Mouse (Mus musculus): ENCODE measurements around the gene Card14.
"Not testable (repeated sequence)": the region's sequence is repeated elsewhere in the genome, so short reads cannot be mapped to it uniquely, and the experiment has no call there.

Gene Card14

DNA sequence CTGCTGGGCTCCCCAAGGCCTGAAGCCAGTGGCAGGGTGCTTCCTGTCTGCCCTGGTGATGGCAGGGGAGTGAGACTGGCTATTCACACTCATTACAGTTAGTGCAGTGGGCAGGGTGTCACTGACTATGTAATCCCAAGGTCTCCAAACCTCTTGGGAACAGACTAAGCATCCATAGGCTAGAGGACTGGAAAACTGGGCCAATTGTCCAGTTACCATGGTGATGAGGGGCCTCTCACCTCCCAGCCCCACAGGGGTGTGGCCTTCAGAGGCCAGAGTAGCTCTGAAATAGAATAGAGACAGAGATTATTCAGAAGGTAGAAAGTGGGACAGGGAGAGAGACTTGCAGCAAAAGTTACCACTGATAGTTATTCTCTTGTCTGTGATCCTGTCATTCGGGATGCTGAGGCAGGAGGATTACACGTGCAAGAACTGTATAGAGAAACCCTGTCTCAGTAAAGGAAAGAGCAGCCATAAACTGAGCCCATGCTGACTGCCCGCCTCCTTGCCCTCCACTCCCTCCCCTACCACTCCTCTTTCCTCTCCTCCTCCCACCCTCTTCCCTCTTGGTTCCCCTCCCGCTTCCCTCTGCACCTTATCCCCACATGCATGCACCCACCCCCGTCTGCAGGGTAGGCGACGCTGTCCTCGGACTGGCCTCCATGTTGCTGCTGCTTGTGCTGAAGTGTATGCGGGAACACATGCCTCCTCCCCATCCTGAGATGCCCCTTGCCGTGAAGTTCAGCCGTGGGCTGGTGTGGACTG, 55.4 kb downstream of the Card14 start:
- peak; percentile 15 for DNase-seq

DNA sequence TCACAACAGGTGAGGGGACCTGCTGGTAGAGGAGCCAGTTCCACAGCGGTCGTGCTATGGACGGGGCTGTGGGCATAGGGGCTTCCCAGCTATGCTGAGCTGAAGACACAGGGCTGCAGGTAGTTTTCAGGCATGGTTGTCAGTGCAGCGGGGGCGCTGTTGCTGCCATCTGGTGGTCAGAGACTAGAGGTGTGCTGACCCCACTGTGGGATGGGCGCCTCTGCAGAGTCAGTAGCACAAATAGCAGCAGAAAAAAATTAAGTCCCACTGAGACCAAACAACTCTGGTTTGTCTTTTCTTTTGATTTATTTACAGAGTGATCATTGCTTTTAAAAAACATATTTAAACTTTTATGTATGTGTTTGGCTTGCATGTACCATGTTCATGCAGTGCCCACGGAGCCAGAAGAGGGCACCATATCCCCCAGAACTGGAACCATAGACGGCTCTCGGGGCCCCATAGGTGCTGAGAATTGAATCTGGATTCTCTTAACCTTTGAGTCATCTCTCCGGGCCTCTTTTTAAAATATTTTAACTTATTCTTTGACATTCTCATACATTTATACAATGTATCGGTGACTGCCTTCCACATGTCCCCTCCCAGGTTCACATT, 56.1 kb downstream of the Card14 start:
- peak; percentile 78 for DNase-seq

DNA sequence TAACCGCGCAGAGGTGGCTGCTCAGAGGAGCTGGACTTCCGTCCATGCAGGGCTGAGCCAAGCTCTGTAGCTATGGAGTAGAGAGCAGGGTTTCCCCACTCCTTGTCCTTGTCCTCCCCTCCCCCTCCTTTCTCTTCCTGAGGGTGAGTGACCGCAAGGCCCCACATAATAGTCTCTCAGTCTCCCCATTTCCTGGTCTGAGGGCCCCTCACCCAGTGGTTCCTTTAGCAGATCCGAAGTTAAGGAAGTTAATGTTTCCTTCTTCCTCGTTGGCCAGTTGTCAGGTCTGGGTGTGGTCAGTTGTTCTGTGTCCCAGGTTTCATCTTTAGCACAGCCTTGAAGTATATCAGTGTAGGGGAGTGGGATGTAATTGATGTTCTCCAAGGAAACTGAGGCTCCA, 67.9 kb downstream of the Card14 start:
- no peak for DNase-seq

DNA sequence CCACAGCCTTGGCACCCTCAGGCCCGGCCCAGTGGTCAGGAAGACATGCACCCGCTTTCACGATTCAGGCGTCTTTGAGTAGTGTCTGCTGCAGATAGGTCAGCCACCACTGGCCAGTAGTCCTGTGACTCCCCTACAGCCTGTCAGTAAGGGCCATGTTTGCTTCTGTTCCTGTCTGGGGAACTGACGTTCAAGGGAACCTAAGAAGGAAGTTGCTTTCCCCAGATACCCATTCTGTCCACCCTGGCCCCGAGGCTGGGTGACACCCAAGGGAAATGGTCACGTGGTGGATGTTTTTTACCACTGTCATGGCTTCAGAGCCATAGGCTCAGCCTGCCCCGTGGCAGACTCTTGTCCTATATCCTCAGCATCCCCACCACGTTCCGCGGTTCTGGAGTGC, 69.8 kb downstream of the Card14 start:
- DNase-seq, result no peak

DNA sequence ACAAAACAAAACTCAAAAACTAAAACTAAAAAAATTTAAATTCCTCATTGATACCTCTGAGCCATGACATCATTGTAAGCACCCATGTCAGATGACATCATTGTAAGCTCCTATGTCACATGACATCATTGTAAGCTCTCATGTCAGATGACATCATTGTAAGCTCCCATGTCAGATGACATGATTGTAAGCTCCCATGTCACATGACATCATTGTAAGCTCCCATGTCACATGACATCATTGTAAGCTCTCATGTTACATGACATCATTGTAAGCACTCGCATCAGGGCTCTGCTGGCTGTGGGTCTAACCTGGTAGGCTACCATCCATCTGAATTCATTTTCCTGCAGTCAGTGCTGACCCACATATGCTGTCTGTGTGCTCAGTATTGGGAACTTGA, 71.0 kb downstream of the Card14 start:
- no peak for DNase-seq

DNA sequence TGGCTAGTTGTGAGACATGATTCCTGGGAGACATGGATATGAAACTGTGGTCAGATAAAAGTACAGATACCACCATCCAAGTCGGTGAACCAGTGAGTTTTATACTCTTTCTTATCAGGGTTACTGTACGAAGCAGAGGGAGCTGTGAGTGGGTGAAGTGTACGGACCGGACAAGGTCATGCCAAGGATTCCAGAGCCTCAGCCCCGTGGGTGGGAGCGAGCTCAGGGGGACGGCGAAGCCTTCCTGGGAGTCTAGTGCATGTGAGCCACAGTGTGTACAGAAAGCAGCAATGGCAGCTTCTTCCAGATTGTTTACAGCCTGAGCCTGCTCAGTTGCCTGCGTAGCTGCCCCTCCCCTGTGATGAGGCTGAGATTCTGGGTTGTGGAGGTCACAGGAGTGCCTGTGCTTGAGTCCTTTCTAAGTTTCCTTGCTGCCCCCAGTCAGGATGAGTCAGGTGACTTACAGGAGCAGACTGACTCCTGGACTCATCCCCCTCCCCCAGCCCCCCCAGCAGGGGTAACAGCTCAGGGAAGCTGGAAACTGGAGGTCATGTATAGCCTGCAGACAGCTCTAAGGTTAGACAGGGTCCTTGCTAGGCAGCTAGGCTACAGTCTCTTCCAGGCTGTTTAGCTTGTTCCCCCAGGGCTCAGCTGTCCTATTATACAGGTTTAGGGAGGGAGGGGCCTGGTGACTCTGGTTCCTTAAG, 74.2 kb downstream of the Card14 start:
- no peak for DNase-seq

DNA sequence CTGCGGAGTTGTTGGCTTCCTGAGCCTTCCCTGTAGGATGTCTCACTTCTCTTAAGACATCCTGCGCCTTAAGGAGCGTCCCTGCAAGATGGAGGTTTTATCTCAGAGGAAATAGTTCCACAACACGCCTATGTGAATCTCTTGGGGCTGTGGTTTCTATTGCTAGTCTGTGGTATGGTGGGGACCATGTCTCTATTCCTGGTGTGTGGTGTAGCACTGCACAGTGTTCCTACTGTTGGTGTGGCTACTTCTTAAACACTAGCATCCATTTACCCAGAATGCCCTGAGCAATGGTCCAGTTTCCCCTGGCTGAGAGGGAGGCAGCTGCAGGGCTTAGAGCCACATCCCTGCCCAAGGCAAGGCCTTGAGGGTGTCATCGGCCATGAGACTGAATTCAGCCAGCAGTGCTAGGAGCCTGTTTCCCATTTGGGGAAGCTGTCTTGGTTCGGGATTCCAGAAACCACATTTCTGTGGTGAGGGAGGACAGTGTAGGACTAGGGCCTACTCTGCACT, 74.8 kb downstream of the Card14 start:
- no peak for DNase-seq

DNA sequence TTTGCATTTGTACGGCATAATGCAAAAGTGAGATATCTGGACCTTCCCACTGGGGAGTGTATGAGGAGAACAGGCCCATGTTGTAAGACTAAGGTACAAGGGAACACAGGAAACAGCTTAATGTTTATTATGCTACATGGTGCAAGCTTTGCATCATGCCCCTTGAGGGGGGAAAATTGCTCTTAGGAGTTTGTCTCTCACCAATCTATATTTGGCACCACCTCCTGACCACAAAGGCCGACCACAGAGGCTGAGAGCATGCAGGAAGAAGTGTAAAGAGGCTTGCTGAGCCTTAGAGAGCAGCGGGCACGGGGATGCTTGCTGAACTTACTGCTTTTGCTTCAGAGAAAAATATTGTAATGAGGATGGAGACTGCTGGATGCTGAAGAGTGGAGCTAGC, 77.3 kb downstream of the Card14 start:
- DNase-seq, result peak; percentile 77

DNA sequence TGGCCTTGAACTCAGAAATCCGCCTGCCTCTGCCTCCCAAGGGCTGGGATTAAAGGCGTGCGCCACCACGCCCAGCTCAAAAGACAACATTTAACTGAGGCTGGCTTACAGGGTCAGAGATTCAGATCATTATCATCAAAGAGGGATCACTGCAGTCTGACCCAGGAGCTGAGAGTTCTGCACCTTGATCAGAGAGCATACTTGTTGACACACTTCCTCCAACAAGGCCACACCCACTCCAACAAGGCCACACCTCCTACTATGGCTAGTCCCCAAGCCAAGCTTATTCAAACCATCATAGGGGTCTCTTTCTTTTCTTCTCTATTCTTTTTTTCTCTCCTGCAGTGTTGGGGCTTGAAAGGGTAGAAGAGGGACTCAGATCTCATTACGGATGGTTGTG, 78.7 kb downstream of the Card14 start:
- DNase-seq, result peak; percentile 32

DNA sequence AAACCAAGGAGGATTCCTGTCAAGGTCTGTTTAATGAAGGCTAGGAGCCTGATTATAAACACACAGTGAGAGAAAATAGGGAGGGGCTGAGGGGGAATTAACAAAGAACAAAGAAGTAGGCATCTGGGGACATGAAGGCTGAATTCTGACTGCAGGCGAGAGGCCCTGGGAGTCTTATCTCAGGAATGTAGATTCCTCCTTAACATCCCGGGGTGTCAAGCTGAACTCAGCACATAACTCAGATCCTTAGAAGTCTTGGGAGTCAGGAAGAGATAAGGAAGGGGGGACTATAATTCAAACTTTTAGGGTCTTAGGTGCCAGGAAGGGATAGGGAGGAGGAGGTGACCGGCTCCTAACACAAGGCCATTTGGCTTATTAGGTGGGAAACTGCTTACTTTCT, 79.7 kb downstream of the Card14 start:
- DNase-seq, result not testable (repeated sequence)

DNA sequence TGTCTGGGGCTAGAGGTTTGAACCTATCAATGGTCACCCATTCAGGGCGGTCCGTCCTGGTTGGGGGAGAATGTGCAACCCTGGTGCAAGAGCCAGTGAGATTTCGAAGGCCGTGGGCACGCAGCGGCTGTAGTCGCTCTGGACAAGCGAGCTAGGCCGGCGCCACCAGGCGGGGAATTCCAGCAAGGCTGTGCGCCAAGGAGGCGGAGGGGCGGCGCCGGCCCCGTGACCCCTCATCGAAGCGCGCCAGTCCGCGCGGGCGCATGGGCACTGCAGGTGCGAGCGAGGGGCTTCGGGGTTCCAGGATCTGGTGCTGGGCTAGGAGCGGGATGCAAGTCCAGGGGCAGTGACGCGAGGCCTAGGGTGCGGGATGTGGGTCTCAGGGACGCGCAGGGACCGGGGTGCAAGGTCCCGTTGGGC, 82.3 kb downstream of the Card14 start:
- DNase-seq, result peak; percentile 48

DNA sequence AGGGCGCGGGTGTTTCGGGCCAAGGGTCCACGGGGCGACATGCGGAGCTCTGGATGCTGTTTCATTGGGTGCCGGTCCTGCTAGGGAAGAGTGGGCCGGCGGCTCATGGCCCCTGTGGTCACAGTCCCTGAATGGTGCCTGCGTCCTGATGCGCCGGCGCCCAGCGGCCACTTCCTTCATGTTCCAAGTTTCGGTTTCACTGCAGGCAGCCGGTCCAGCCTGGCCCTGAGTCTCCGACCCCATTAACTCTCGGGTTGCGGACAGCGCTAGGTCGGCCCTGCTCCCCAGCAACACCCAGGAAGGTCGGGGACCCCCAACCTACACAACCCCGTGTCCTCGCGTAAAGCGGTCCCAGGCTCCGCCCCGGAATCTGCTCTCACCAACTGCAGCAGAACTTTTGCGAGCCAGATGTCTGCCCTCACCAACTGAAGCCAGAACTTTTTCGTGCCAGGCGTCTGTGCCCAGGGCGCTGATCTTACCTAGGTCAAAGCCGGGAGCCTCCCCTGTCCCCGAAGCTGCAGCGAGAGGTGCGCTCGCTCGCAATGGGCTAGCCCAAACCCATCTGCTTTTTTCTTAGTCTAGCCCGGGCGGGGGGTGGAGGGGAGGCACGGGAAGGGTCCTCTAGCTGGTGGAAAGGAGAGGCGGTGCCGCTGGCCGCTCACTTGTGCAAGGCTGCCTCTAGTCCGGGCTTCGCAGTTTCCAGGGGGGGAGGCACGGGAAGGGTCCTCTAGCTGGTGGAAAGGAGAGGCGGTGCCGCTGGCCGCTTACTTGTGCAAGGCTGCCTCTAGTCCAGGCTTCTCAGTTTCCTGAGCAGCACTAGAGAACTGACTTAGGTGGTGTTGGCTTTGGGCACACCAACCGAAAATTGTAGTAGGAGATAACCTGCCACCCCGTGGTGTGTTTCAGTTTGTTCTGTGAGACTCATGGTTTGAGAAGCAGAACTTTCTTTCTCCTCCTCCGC, 83.0 kb downstream of the Card14 start:
- peak; percentile 82 for DNase-seq

DNA sequence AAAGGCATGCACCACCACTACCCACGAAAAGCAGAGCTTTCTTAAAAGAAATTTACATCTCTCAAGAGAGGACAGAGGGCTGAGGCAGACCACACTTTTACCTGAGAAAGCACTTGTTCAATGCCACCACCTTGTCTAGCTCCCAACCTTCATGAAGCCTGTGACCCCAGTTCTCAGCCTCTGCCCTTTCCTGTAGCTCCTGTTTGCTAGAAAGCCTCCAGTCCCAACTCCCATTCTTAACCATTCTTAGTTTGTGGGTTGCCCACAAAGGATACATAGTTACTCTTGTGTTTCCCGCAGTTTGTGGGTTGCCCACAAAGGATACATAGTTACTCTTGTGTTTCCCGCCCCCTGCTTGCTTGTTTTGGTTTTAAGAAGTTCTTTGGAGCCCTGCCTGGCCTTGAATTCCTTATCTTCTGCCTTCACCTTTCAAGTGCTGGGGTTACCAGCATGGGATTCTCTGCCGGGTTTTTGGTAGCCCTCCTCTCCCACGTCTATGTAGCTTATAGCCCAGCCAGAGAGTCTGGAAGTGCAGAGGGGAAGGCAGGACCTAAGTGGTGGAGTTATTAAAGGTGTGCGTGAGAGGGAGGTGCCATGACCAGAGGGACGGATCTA, 83.9 kb downstream of the Card14 start:
- peak; percentile 16 for DNase-seq

DNA sequence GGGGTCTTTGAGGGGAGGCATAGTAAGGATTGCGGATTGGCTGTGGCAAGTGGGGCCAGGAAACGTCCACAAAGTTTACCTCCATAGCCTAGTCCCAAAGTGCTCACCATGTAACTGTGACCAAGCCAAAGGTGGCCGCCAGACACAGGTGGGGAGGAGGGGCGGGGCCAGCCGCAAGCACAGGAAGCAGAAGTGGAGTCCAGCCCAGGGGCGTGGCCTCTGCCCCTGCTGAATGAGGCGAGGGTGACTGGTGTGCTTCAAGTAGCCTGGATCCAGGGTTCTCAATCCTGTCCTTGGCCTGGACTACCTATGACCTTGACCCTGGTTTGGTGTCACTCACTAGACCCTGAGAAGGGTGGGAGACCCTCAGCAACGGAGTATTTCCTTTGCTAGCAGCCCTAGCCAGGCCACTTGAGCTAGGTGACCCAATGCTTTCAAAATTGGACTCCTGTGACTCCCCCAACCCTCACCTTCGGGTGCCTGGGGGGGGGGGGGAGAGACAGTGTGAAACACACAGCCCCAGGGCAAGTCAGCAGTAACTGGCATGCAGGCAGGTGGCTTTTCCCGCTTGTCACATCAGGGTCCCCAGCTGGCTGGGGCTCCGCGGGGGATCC, 84.5 kb downstream of the Card14 start:
- DNase-seq, result peak; percentile 86

DNA sequence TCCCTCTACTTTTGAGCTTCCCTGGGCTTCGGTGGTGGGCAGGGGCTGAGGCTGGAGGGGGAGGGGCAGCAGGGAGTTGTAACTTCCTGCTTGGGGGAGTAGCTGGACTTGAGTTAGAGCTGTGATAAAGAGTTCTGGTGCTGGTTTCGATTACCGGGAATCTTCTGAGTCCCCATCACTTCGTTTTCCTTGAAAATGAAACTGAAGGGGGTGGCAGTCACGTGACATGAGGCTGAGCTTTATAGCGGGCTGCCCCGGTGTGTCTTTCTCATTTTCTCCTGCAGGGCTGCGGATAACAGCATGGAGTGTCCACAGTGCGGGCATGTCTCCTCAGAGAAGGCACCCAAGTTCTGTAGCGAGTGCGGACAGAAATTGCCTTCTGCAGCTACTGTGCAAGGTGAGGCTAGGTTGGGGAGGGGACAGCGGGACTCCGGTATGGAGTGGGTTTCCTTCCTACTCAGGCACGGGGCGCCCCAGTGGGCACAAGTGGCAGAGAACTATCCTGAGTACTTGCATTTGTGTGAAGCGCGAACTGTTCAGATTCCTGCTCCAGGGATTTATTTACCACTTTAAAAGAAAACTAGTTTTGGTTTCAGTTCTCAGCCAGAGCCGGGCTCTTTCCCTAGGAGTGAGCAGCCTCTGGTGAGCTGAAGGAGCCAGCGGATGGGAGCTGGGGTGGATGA, 85.4 kb downstream of the Card14 start, which contains the start of gene Rnf213:
Gene Rnf213, plus strand, starts transcription at position 301 of the 683 bp plus-strand sequence.
- DNase-seq, result peak; percentile 69

DNA sequence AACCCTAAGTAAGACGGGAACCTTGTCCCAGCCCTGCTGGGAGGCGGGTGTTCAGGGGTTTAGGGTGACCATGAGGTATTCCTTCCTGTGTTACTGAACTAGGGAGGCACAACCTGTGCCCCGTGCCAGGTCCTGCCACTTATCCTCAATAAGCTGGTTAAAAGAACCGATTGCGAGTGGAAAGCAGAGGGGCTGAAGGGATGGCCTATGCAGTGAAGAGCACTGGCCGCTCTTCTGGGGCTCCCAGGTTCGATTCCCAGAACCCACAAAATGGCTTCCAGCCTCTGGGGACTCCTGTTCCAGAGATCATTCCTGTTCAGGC, 85.9 kb downstream of the Card14 start:
- DNase-seq, result no peak

DNA sequence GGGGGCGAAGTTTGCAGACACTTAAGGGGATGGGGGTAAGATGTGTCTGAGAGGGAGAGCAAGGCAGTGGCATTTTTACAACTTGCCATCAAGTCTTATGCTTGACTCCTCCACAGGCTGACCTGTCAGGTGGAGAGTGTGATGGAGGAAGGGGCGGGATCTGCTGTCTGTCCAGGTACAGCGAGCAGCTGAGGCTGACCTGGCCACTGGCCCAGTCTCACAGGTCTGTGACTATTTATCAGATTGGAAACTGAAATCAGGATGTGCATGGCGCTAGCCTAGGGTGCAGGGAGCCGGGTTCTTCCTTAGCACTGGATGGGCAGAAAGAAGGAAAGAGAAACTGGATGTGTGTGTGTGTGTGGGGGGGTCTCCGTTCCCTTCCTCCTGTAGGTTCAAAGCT, 86.6 kb downstream of the Card14 start:
- no peak for DNase-seq

Measured in thymus, postnatal 14 days (tissue).